21 mouse cellular contexts compared by ENCODE assay signal in genomic region chr5:123510160-123510559, GRCm38 (mm10). TPM values are rescaled to one million over a fixed set of nuclear protein-coding genes. Genes with fewer than 3 reads are reported as not detected.
DNase-seq lines count a peak whose midpoint lies in the region; ATAC-seq and TF ChIP-seq lines count a peak whose summit lies in the region.
"Had no signal": no experiment of that assay in that cellular context is flagged by ENCODE, and none has a peak within 500 bp of the region (broad histone marks: within the 10 kb centered on the region; RNA-seq: fewer than 3 reads in every experiment).

TSS of gene B3gnt4 (plus strand) at chr5:123510460.

- peaks cover 24% of the 10 kb centered on the region for H3K36me3 ChIP-seq in embryonic facial prominence, embryonic 14.5 days (ENCODE audit: control insufficient read depth, insufficient read depth, low read length)
- H3K36me3 ChIP-seq in forebrain, embryonic 13.5 days (ENCODE audit: poor library complexity, severe bottlenecking) = peaks cover 40% of the 10 kb centered on the region
- peaks cover 33% of the 10 kb centered on the region for H3K36me3 ChIP-seq in hindbrain, embryonic 14.5 days (replicated peaks; ENCODE audit: control insufficient read depth, insufficient read depth)
- H3K36me3 ChIP-seq in midbrain, embryonic 14.5 days (ENCODE audit: control insufficient read depth, insufficient read depth, low read length) = peaks cover 38% of the 10 kb centered on the region

- TF ChIP-seq CTCF in left cerebral cortex, adult 2 months (IDR thresholded peaks at IDR 0.05) = no peak

- no peak for DNase-seq in embryonic facial prominence, embryonic 14.5 days (ENCODE audit: low spot score)
- no peak for DNase-seq in hindbrain, embryonic 14.5 days (ENCODE audit: low spot score)
- no peak for DNase-seq in midbrain, embryonic 14.5 days
- DNase-seq in lung, postnatal 25 days (ENCODE audit: low spot score) = no peak
- DNase-seq in heart, postnatal 4 days = no peak
- no peak for DNase-seq in left cerebral cortex, adult 2 months (ENCODE audit: extremely low spot score in 1 of 2, low spot score in 2 of 2)
- DNase-seq: adrenal gland, postnatal 25 days; cerebellum, adult 9-10 months; heart, adult 2 months; right cerebral cortex, adult 18-20 months; spleen, adult 18-20 months; thymus, postnatal 36 days had no signal

- peaks cover 6% of the 10 kb centered on the region; the same call in 1 of the 2 replicates for H3K4me1 ChIP-seq in embryonic facial prominence, embryonic 14.5 days (ENCODE audit: control insufficient read depth, insufficient read depth, low read length)
- peaks cover 17% of the 10 kb centered on the region for H3K4me1 ChIP-seq in forebrain, embryonic 13.5 days
- peaks cover 16% of the 10 kb centered on the region for H3K4me1 ChIP-seq in hindbrain, embryonic 14.5 days (replicated peaks; ENCODE audit: control insufficient read depth, insufficient read depth, low read length)
- H3K4me1 ChIP-seq in midbrain, embryonic 14.5 days (ENCODE audit: control insufficient read depth, insufficient read depth, low read length) = 0 out of 2 replicates have a peak, but pooled peaks cover 3% of the 10 kb centered on the region

- no peak within 1 kb of the TSS for H3K9ac ChIP-seq in embryonic facial prominence, embryonic 14.5 days (ENCODE audit: low read depth, low read length)
- H3K9ac ChIP-seq in forebrain, embryonic 13.5 days = 0 out of 2 replicates have a peak within 1 kb of the TSS, but pooled peaks have one; percentile 5
- no peak within 1 kb of the TSS for H3K9ac ChIP-seq in hindbrain, embryonic 14.5 days
- no peak within 1 kb of the TSS for H3K9ac ChIP-seq in midbrain, embryonic 14.5 days (replicated peaks; ENCODE audit: low read length)

- intact Hi-C loops in left cerebral cortex, adult 2 months (cut with DNase I) = no loop called here

- H3K4me3 ChIP-seq in embryonic facial prominence, embryonic 14.5 days (ENCODE audit: low read depth, low read length) = no peak within 1 kb of the TSS
- H3K4me3 ChIP-seq in forebrain, embryonic 13.5 days = peak within 1 kb of the TSS; percentile 65
- no peak within 1 kb of the TSS for H3K4me3 ChIP-seq in hindbrain, embryonic 14.5 days (replicated peaks; ENCODE audit: low read length)
- no peak within 1 kb of the TSS for H3K4me3 ChIP-seq in midbrain, embryonic 14.5 days (replicated peaks; ENCODE audit: low read depth, low read length)
- no peak within 1 kb of the TSS for H3K4me3 ChIP-seq in left cerebral cortex, adult 2 months

- H3K4me2 ChIP-seq in embryonic facial prominence, embryonic 14.5 days (ENCODE audit: low read depth, low read length) = peak within 1 kb of the TSS; percentile 90; the same call in 1 of the 2 replicates
- H3K4me2 ChIP-seq in forebrain, embryonic 13.5 days = peak within 1 kb of the TSS; percentile 86
- H3K4me2 ChIP-seq in hindbrain, embryonic 14.5 days (replicated peaks) = peak within 1 kb of the TSS; percentile 69
- peak within 1 kb of the TSS; percentile 73 for H3K4me2 ChIP-seq in midbrain, embryonic 14.5 days (ENCODE audit: low read length)

- no peak for ATAC-seq in embryonic facial prominence, embryonic 14.5 days (ENCODE audit: low read depth)
- no peak for ATAC-seq in forebrain, embryonic 13.5 days
- ATAC-seq in hindbrain, embryonic 14.5 days (ENCODE audit: low FRiP score) = no peak
- no peak for ATAC-seq in midbrain, embryonic 14.5 days (ENCODE audit: low FRiP score, low TSS enrichment)
- ATAC-seq in erythroid progenitor cell, adult 5-6 weeks (replicated peaks; ENCODE audit: low FRiP score, poor library complexity, severe bottlenecking) = no peak
- ATAC-seq: CD4-positive, CD25-positive, alpha-beta regulatory T cell, adult 4 months; liver, embryonic 12.5 days had no signal

- no peak within 1 kb of the TSS for H3K27ac ChIP-seq in embryonic facial prominence, embryonic 14.5 days (replicated peaks; ENCODE audit: low read depth, low read length)
- no peak within 1 kb of the TSS; the same call in 1 of the 2 replicates for H3K27ac ChIP-seq in forebrain, embryonic 13.5 days
- H3K27ac ChIP-seq in hindbrain, embryonic 14.5 days = no peak within 1 kb of the TSS
- no peak within 1 kb of the TSS for H3K27ac ChIP-seq in midbrain, embryonic 14.5 days (replicated peaks; ENCODE audit: low read depth, low read length)
- no peak within 1 kb of the TSS for H3K27ac ChIP-seq in left cerebral cortex, adult 2 months
- H3K27ac ChIP-seq: heart, adult 2 months; liver, embryonic 12.5 days; lung, embryonic 15.5 days; stomach, postnatal 0 days had no signal

- no peaks in the 10 kb centered on the region for H3K9me3 ChIP-seq in embryonic facial prominence, embryonic 14.5 days (ENCODE audit: control insufficient read depth, low read length)
- no peaks in the 10 kb centered on the region for H3K9me3 ChIP-seq in forebrain, embryonic 13.5 days (replicated peaks)
- H3K9me3 ChIP-seq in hindbrain, embryonic 14.5 days (ENCODE audit: control insufficient read depth, low read length) = no peaks in the 10 kb centered on the region
- H3K9me3 ChIP-seq in midbrain, embryonic 14.5 days (ENCODE audit: control insufficient read depth, low read length) = no peaks in the 10 kb centered on the region
- H3K9me3 ChIP-seq: liver, embryonic 12.5 days; lung, embryonic 15.5 days had no signal

- WGBS in embryonic facial prominence, embryonic 14.5 days = 79% methylated on average over 5 of the region's 5 CpGs
- 92% methylated on average over 5 of the region's 5 CpGs for WGBS in forebrain, embryonic 13.5 days
- WGBS in hindbrain, embryonic 14.5 days = 90% methylated on average over 5 of the region's 5 CpGs
- WGBS in midbrain, embryonic 14.5 days = 92% methylated on average over 5 of the region's 5 CpGs

- H3K27me3 ChIP-seq in embryonic facial prominence, embryonic 14.5 days (replicated peaks; ENCODE audit: control insufficient read depth, insufficient read depth, low read length) = peaks cover 17% of the 10 kb centered on the region; the same call in 1 of the 2 replicates
- no peaks in the 10 kb centered on the region for H3K27me3 ChIP-seq in forebrain, embryonic 13.5 days
- H3K27me3 ChIP-seq in hindbrain, embryonic 14.5 days (ENCODE audit: control insufficient read depth, insufficient read depth, low read length) = no peaks in the 10 kb centered on the region
- no peaks in the 10 kb centered on the region for H3K27me3 ChIP-seq in midbrain, embryonic 14.5 days (ENCODE audit: control insufficient read depth, insufficient read depth, low read length)

RNA-seq across cellular contexts. Expression of gene B3gnt4, which starts in this region (rescaled TPM):
- polyA plus RNA-seq in embryonic facial prominence, embryonic 14.5 days (2014; fragmentation: Nextera tagmentation; extraction: Ambion mirVana) = 0.45 and 0.86 TPM in 2 replicates
- polyA plus RNA-seq in forebrain, embryonic 13.5 days (2015; fragmentation: Nextera tagmentation; extraction: Ambion mirVana) = 1.7 and 2.0 TPM in 2 replicates
- polyA plus RNA-seq in hindbrain, embryonic 14.5 days (2014; fragmentation: Nextera tagmentation; extraction: Ambion mirVana) = 1.2 and 2.0 TPM in 2 replicates
- 1.2 and 1.4 TPM in 2 replicates for polyA plus RNA-seq in midbrain, embryonic 14.5 days (2014; fragmentation: Nextera tagmentation; extraction: Ambion mirVana)
- total RNA-seq in heart, postnatal 4 days (2021) = not detected
- 1 to 10 TPM in 1 of 2 experiments, under 1 TPM in 1; 0.95 to 1.1 TPM for total RNA-seq in left cerebral cortex, adult 2 months (2021)
- total RNA-seq in erythroid progenitor cell, adult 5-6 weeks (2015; ENCODE audit: low replicate concordance) = not detected in 2 replicates
- total RNA-seq in erythroid progenitor cell, adult 5-6 weeks (2017; ENCODE audit: low replicate concordance) = not detected in 2 replicates
- total RNA-seq: gastrocnemius, adult 8-10 months; heart, adult 2 months; neutrophil, adult 5-6 weeks had no signal
- polyA plus RNA-seq: heart, postnatal 0 days; liver, embryonic 12.5 days had no signal
